Mouse (Mus musculus) heart, postnatal 10 days (tissue): ENCODE measurements around the gene Znrd1as. TPM values are rescaled to one million over a fixed set of nuclear protein-coding genes. Genes with fewer than 3 reads are reported as not detected.
A peak's percentile ranks its signal among the peaks of the same experiment; 100 is the strongest.

Experiments
- DNase-seq, 2 experiments: peaks; one replicate each; pipeline ENCODE4 v3.0.0; 2021
- intact Hi-C: fragments of 180-260 bp; cut with DNase I; formaldehyde crosslinking; loops from one replicate; pipeline ENCODE4 v1.15.1; 2025
- total RNA-seq, 2 experiments: library from RNA; stranded (reverse); gene quantifications; 2 replicates each; pipeline ENCODE4 v1.2.3; 2021

The Znrd1as gene
- 1 to 10 TPM; 7.7 to 8.4 TPM for total RNA-seq

GRCm38 (mm10) chr17:36957999-36958743, at the start of gene Znrd1as, which contains the start of gene Znrd1:
TSS of gene Znrd1as (plus strand) at chr17:36958592.
TSS of gene Znrd1 (minus strand) at chr17:36958559.
- DNase-seq, result peak; percentile 96

GRCm38 (mm10) chr17:36909802-36910201, 48.6 kb upstream of the Znrd1as start:
- intact Hi-C loops, result no loop called here
- no peak for DNase-seq

More at GRCm38 (mm10) chr17:36957999-36958743, at the start of gene Znrd1as, which contains the start of gene Znrd1:
- intact Hi-C loops, result loop anchor here (5.0 kb wide), 3 partner anchors 41 to 121 kb away; partner anchors contain the start of genes Gabbr1 and Trim26

- DNase-seq, result no peak
- intact Hi-C loops, result no loop called here
Measured at GRCm38 (mm10) chr17:36912031-36912430, 46.4 kb upstream of the Znrd1as start.

- intact Hi-C loops, result loop anchor here (1.0 to 2.0 kb wide), 3 partner anchors 21 to 90 kb away; no protein-coding TSS in a partner anchor
- peak; percentile 73 to 85 for DNase-seq
Measured at GRCm38 (mm10) chr17:36914108-36914507, 44.3 kb upstream of the Znrd1as start.

- DNase-seq, result peak; percentile 48 to 76
Measured at GRCm38 (mm10) chr17:36915076-36915475, 43.3 kb upstream of the Znrd1as start.

GRCm38 (mm10) chr17:36920239-36920638, 38.2 kb upstream of the Znrd1as start:
- no peak for DNase-seq
- intact Hi-C loops, result no loop called here

More at GRCm38 (mm10) chr17:36915076-36915475, 43.3 kb upstream of the Znrd1as start:
- intact Hi-C loops, result loop anchor here (1.0 to 5.0 kb wide), 3 partner anchors 22 to 133 kb away; partner anchors contain the start of genes Znrd1 and Znrd1as

GRCm38 (mm10) chr17:36922715-36923114, 35.7 kb upstream of the Znrd1as start:
- intact Hi-C loops, result no loop called here
- no peak for DNase-seq

- intact Hi-C loops, result no loop called here
- DNase-seq, result no peak
Measured at GRCm38 (mm10) chr17:36923491-36923890, 34.9 kb upstream of the Znrd1as start.

- peak in 1 of 2 experiments; percentile 23 for DNase-seq
- intact Hi-C loops, result no loop called here
Measured at GRCm38 (mm10) chr17:36927496-36928120, 30.8 kb upstream of the Znrd1as start.

GRCm38 (mm10) chr17:36929236-36929932, 29.0 kb upstream of the Znrd1as start:
- DNase-seq, result no peak
- intact Hi-C loops, result no loop called here

GRCm38 (mm10) chr17:36930233-36930632, 28.2 kb upstream of the Znrd1as start:
- DNase-seq, result peak; percentile 23 to 26
- intact Hi-C loops, result loop anchor here (2.0 kb wide), 1 partner anchor 17 kb away; no protein-coding TSS in a partner anchor

- DNase-seq, result no peak
- intact Hi-C loops, result loop anchor here (2.0 kb wide), 1 partner anchor 16 kb away; no protein-coding TSS in a partner anchor
Measured at GRCm38 (mm10) chr17:36931130-36931529, 27.3 kb upstream of the Znrd1as start.

GRCm38 (mm10) chr17:36931806-36932205, 26.6 kb upstream of the Znrd1as start:
- peak; percentile 68 to 72 for DNase-seq
- intact Hi-C loops, result loop anchor here (2.0 kb wide), 1 partner anchor 15 kb away; no protein-coding TSS in a partner anchor

- intact Hi-C loops, result no loop called here
- DNase-seq, result no peak
Measured at GRCm38 (mm10) chr17:36938056-36938455, 20.3 kb upstream of the Znrd1as start.

GRCm38 (mm10) chr17:36942391-36942790, 16.0 kb upstream of the Znrd1as start:
- intact Hi-C loops, result no loop called here
- peak; percentile 67 to 68 for DNase-seq

- intact Hi-C loops, result no loop called here
- DNase-seq, result peak in 1 of 2 experiments; percentile 18
Measured at GRCm38 (mm10) chr17:36942791-36943471, 15.5 kb upstream of the Znrd1as start, which contains the start of gene Rnf39. TSS of gene Rnf39 (plus strand) at chr17:36942918.

GRCm38 (mm10) chr17:36943691-36944090, 14.7 kb upstream of the Znrd1as start:
- intact Hi-C loops, result no loop called here
- no peak for DNase-seq

GRCm38 (mm10) chr17:36944121-36944775, 14.1 kb upstream of the Znrd1as start:
- intact Hi-C loops, result no loop called here
- DNase-seq, result no peak

GRCm38 (mm10) chr17:36947051-36947819, 11.2 kb upstream of the Znrd1as start:
- intact Hi-C loops, result loop anchor here (2.0 to 5.0 kb wide), 2 partner anchors 16 to 50 kb away; no protein-coding TSS in a partner anchor
- peak; percentile 55 to 59 for DNase-seq
